Mouse (Mus musculus) small intestine, adult 2 months (tissue): ENCODE results near the gene Eral1.

Experiments used
- CTCF ChIP-seq: fragments of 200-500 bp; IDR thresholded peaks from 2 replicates; pipeline ENCODE4 v1.5.1; 2012; ENCODE audit warnings: low read depth, mild to moderate bottlenecking, control low read depth, inconsistent platforms, low read length, moderate library complexity, mixed read lengths; ENCODE audit not compliant: insufficient replicate concordance, insufficient read length; ENCODE audit errors: extremely low read depth
- POLR2A ChIP-seq: fragments of 200-500 bp; IDR thresholded peaks from 2 replicates; pipeline ENCODE4 v1.6.1; 2012; ENCODE audit warnings: low read depth, mild to moderate bottlenecking, control low read depth, inconsistent platforms, low read length, moderate library complexity

- TF ChIP-seq CTCF (no peak), POLR2A (no peak)
Measured at GRCm38 (mm10) chr11:78069130-78069529, 11.1 kb downstream of the Eral1 start.
